ENCODE assay signal across 16 mouse cellular contexts in the genomic region with DNA sequence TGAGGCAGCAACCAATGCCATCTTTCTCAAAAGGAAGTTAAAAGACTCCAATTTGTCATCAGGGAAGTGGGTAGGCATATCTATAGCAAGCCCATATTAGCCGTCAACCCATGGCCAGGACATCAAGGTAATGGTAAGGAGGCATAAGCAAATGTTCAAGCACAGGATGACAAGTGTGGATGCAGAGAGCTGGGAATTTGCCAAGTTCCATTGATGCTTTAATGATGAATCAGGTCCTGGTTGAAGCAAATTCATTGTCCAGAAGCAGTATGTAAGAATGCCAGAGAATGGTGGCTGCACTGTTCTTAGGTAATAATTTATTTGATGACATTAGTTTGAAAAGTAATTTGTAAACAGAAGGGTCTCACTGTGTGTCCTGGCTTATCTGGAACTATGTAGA.
"Had no signal": no experiment of that assay in that cellular context is flagged by ENCODE, and none has a peak within 500 bp of the region (broad histone marks: within the 10 kb centered on the region; RNA-seq: fewer than 3 reads in every experiment).

No protein-coding gene starts in this region.

- H3K36me3 ChIP-seq: neural tube, embryonic 13.5 days; neural tube, embryonic 15.5 days; stomach, embryonic 15.5 days had no signal

- H3K4me3 ChIP-seq: neural tube, embryonic 13.5 days; neural tube, embryonic 15.5 days; stomach, embryonic 15.5 days had no signal

- DNase-seq: retina, postnatal 1 day; right cerebral cortex, adult 18-20 months; right cerebral cortex, postnatal 14 days; right cerebral cortex, postnatal 25 days; right cerebral cortex, postnatal 4 days; spleen, adult 18-20 months; thymus, adult 18-20 months; thymus, adult 2 months; thymus, postnatal 14 days; thymus, postnatal 25 days; thymus, postnatal 36 days; thymus, postnatal 4 days had no signal

- H3K9me3 ChIP-seq: neural tube, embryonic 13.5 days; neural tube, embryonic 15.5 days; stomach, embryonic 15.5 days had no signal

- H3K27me3 ChIP-seq: neural tube, embryonic 13.5 days; neural tube, embryonic 15.5 days; stomach, embryonic 15.5 days had no signal

- H3K27ac ChIP-seq: neural tube, embryonic 13.5 days; neural tube, embryonic 15.5 days; stomach, embryonic 15.5 days; stomach, postnatal 0 days had no signal

- H3K9ac ChIP-seq: neural tube, embryonic 13.5 days; neural tube, embryonic 15.5 days; stomach, embryonic 15.5 days had no signal

- H3K4me1 ChIP-seq: neural tube, embryonic 13.5 days; neural tube, embryonic 15.5 days; stomach, embryonic 15.5 days had no signal

- H3K4me2 ChIP-seq: neural tube, embryonic 13.5 days; neural tube, embryonic 15.5 days; stomach, embryonic 15.5 days had no signal
